Mouse (Mus musculus) brown adipose tissue, adult 24 weeks (tissue): ENCODE results near the gene Eif4g3. TPM values are rescaled to one million over a fixed set of nuclear protein-coding genes. Genes with fewer than 3 reads are reported as not detected.

Experiments
- H3K27ac ChIP-seq: fragments of 200-500 bp; replicated peaks from 2 replicates; pipeline ENCODE4 v1.5.1; 2012; ENCODE audit warnings: low read depth, mild to moderate bottlenecking, low read length
- H3K4me1 ChIP-seq: fragments of 200-500 bp; 2 replicates; pipeline ENCODE4 v1.6.1; 2012; ENCODE audit warnings: low read length, mixed read lengths; ENCODE audit not compliant: control insufficient read depth, insufficient read depth, insufficient read length
- H3K4me3 ChIP-seq: fragments of 200-500 bp; 2 replicates; pipeline ENCODE4 v1.5.1; 2012; ENCODE audit warnings: low read depth, mild to moderate bottlenecking, low read length, moderate library complexity; ENCODE audit not compliant: insufficient read depth
- polyA plus RNA-seq: library from polyadenylated mRNA; stranded (reverse); fragments of >200 nt; gene quantifications from 2 replicates; pipeline ENCODE4 v1.2.4, GENCODE M21; 2012; ENCODE audit not compliant: missing spikeins, insufficient read depth, insufficient read length

Eif4g3 gene
- 15.1 and 18.6 TPM in 2 replicates for polyA plus RNA-seq

DNA sequence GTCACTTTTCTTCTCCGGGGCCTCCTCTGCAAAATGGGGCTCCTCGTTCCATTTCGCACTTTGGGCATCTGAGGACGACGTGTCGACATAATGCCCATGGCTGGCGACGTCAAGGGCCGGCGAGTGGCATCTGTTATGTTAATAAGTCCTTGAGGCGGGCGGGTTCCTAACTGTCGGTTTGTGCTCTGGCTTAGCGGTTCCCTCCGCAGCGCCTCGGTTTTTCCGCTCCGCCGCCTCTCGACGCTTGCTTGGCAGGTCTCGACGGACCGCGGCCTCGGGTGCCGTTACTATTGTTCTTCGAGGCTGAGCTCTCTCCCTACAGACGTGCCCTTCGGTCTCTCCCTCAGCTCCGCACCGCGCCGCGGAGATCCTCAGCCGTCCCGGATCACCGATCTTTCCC lies at the start of gene Eif4g3:
TSS of gene Eif4g3 (plus strand) at position 133 of the 400 bp plus-strand sequence.
- H3K4me3 ChIP-seq = peak within 1 kb of the TSS; percentile 78
- H3K4me1 ChIP-seq = no peaks in the 10 kb centered on the region
- peak within 1 kb of the TSS; percentile 65 for H3K27ac ChIP-seq

DNA sequence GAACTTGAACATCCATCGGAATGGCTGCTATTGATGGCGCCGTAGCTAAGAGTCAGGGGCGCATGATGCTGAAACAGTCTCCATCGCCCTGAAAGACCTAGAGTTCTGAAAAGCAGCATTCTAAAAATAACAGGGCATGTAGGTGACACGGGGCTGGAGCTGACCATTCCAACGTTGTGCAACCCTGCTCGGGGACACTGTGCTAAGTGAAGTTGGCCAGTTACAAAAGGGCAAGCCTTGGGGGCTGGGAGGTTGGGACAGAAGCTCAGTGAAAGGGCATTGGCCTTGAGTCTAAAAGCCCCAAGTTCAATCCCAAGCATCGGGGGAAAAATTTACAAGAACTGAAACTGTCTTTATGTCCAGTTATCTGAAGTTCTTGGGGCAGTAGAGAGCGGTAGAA lies 49.3 kb upstream of the Eif4g3 start:
- peaks cover 9% of the 10 kb centered on the region; the same call in 1 of the 2 replicates for H3K4me1 ChIP-seq
- H3K27ac ChIP-seq = peak overlapping the region; percentile 86
- H3K4me3 ChIP-seq = no peak overlapping the region

DNA sequence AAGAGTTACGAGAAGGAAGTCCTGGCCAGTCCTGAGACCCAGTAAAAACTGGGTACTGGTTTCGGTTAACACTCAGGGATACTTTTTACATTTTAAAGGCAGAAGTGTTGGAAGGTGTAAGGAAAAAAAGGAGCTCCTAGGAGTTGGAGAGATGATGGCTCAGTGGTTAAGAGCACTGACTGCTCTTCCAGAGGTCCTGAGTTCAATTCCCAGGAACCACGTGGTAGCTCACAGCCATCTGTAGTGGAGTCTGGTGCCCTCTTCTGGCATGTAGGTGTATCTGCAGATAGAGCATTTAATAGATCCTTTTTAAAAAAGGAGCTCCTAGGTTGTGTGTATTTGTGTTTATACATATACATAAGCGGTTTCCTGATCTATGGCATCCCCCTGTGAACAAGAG lies 47.4 kb upstream of the Eif4g3 start:
- H3K27ac ChIP-seq = no peak overlapping the region
- peaks cover 9% of the 10 kb centered on the region; the same call in 1 of the 2 replicates for H3K4me1 ChIP-seq
- no peak overlapping the region for H3K4me3 ChIP-seq

DNA sequence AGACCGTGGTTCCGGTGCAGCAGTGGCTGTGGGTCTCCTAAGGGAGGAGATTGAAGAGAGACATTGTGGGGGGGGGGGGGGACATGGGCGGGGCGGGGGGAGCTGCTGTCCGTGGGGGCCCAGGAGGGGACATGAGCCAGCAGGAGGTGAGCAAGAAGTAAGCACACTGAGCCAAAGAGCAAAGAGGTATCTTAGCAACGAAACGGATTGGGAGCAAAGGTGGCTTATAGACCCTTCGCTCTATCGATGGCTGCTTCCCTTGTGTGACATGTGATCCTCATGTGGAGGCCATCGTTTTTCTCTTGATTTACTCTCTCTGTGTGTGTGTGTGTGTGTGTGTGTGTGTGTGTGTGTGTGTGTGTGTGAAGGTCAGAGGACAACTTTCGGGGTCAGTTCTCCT lies 46.4 kb upstream of the Eif4g3 start:
- no peak overlapping the region for H3K27ac ChIP-seq
- no peak overlapping the region for H3K4me3 ChIP-seq
- peaks cover 7% of the 10 kb centered on the region; the same call in 1 of the 2 replicates for H3K4me1 ChIP-seq

DNA sequence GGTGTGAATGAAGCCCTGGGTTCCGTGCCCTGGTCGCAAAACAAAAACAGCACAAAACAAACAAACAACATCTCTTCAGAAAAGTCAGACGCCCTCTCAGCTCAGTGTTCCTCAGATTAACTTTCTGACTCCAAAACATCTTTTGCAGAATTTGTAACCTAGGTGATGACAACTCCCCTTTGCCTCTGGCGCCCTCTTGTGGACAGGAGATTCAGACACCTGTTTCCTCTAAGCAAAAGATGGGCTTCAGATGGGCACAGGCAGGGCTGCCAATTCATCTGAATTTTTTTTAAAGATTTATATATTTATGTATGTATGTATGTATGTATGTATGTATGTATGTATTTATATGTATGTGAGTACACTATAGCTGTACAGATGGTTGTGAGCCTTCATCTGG lies 40.0 kb upstream of the Eif4g3 start:
- no peaks in the 10 kb centered on the region for H3K4me1 ChIP-seq
- no peak overlapping the region for H3K27ac ChIP-seq
- no peak overlapping the region for H3K4me3 ChIP-seq

DNA sequence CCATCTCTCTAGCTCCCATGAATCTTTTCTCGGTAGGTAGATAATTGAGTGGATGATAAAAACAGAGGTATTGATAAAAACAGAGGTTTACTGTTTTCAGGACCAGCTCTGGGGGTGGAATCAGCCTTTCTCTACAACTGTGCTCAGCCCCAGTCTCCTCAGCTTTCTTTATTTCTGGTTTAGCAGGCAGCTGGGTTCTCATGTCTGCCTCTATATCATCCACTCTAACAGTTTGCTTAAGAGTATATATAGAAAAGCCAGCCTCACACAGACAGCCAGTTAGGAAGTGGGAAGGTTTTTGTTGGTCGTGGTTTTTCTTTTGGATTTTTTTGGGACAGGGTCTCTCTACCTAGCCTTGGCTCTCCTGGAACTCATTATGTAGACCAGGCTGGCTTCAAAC lies 38.6 kb upstream of the Eif4g3 start:
- Histone ChIP-seq H3K4me3 (no peak overlapping the region), H3K27ac (no peak overlapping the region), H3K4me1 (no peaks in the 10 kb centered on the region)

DNA sequence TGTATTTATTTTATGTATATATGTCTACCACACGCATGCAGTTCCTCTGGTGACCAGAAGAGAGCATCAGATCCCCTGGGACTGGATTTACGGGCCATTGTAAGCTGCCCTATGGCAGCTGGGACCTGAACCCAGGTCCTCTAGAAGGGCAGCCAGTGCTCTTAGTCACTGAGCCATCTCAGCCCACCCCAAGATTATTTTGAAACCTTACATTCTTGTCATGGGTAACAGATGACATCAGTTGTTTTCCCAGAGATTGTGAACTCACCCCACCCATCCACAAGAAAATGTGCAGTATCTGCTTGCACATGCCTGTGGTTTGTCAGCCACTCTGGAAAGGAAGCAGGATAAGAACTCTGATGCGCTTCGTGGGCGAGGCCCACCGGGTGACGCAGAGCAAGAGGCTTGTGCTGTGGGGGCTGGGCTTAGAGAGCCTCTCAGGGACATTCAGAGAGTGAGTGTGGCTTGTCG lies 37.9 kb upstream of the Eif4g3 start:
- Histone ChIP-seq H3K4me3 (no peak overlapping the region), H3K4me1 (no peaks in the 10 kb centered on the region), H3K27ac (no peak overlapping the region)

DNA sequence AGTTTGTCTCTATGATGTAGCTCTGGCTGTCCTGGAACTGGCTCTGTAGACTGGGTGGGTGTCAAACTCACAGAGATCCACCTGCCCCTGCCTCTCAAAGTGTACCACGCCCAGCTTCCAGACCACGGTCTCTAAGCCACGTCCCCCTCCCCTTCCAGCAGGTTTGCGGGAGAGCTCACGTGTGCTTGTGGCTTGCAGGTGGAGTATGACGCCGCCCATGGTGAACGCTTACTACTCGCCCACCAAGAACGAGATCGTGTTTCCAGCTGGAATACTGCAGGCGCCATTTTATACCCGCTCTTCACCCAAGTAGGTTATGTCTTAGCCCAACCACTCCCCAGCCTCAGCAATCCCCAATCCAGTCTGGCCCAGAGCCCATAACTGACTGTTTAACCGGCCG lies 36.6 kb upstream of the Eif4g3 start:
- Histone ChIP-seq H3K27ac (no peak overlapping the region), H3K4me3 (no peak overlapping the region), H3K4me1 (no peaks in the 10 kb centered on the region)

DNA sequence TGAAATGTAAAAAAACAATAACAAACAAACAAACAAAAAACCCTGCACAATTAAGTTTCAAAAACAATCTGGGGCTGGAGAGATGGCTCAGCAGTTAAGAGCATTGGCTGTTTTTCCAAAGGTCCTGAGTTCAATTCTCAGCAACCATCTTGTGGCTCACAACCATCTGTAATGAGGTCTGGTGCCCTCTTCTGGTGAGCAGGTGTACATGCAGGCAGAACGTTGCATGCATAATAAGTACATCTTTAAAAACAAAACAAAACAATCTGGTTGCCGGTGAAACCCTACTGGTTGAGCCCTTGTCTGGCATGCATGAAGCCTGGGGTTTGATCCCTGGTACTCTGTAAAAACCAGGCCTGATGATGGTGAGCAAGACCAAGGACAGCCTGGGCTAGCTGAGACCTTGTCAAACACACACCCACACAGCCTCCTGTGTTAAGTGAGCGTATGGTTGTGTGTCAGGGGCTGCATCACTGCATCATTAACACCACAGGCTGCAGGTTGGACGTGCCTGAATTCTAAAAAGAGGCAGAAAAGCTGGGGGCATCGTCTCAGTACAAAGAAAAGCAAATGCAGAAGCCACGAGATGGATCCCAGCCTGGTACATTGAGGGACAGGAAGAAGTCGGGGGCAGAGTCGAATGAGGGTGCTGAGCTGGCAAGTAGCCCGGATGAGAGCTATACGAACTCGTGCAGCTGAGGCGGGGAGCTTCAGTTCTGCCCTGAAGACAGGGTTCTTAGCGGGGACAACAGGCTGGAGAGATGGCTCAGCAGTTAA lies 32.7 kb upstream of the Eif4g3 start:
- no peaks in the 10 kb centered on the region for H3K4me1 ChIP-seq
- H3K4me3 ChIP-seq = no peak overlapping the region
- H3K27ac ChIP-seq = no peak overlapping the region

DNA sequence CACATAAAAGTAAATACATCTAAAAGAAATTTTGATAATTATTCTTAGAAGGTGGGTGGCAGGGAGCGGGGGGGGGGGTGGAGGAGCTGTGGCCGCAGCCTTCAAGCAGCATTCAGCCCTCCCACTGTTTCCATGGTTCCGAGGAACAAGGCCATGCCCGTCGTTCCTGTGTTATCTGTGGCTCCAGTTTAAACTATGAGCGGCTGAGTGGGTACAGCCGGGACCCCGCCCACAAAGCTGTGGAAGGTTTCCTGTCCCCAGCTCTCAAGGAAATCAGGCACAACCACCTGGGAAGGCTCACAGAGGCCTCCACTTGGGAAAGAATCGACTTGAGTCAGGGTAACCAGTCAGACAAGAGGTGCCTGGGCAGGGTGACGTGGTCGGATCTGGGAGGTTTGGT lies 32.1 kb upstream of the Eif4g3 start:
- H3K4me3 ChIP-seq = no peak overlapping the region
- no peak overlapping the region for H3K27ac ChIP-seq
- no peaks in the 10 kb centered on the region for H3K4me1 ChIP-seq

DNA sequence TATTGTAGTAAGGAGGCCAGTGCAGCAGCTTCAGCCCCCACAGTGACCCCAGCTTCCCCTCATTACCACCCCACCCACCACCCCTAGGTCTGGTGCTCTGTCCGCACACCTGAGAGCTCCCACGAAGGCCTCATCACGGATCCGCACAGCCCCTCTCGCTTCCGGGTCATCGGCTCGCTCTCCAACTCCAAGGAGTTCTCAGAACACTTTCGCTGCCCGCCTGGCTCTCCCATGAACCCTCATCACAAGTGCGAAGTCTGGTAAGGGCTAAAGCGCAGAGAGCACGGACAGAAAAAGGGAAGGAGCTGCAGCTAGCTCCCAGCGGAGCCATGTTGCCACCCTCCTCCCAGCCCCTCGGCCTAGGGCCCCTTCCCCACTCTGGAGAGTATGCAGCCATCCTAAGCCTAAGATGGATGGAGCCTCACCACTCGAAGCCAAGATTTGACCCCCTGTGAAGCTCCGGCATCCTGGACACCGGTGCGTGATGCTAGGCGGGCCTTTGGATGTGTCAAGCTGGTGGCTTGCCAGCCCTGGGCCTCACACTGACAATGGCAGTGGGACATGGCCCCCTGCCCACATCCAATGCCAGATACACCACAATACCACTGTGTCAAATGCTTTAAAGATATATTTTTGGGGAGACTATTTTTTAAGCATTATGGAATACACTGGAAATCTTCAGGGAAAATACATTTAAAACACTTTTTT lies 30.0 kb upstream of the Eif4g3 start:
- Histone ChIP-seq H3K4me1 (no peaks in the 10 kb centered on the region), H3K27ac (no peak overlapping the region), H3K4me3 (no peak overlapping the region)

DNA sequence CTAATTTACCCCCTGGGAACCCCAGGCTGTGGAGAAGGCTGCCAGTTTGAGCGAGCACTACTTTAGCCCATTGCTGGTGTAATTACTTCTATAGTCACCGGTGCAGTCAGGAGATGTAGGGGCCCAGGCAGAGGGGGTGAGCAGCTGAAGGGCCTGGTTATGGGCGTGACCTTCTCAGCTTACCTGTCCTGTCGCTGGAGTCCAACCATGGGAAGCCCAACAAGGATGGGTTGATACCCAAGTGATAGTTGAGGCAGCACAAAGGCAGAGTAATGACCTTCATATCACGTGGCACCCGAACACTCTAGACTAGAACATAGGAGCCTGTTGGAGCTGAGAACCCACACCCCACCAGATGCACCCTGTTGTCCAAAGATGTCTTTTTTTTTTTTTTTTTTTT lies 29.4 kb upstream of the Eif4g3 start:
- no peak overlapping the region for H3K27ac ChIP-seq
- H3K4me3 ChIP-seq = no peak overlapping the region
- no peaks in the 10 kb centered on the region for H3K4me1 ChIP-seq

DNA sequence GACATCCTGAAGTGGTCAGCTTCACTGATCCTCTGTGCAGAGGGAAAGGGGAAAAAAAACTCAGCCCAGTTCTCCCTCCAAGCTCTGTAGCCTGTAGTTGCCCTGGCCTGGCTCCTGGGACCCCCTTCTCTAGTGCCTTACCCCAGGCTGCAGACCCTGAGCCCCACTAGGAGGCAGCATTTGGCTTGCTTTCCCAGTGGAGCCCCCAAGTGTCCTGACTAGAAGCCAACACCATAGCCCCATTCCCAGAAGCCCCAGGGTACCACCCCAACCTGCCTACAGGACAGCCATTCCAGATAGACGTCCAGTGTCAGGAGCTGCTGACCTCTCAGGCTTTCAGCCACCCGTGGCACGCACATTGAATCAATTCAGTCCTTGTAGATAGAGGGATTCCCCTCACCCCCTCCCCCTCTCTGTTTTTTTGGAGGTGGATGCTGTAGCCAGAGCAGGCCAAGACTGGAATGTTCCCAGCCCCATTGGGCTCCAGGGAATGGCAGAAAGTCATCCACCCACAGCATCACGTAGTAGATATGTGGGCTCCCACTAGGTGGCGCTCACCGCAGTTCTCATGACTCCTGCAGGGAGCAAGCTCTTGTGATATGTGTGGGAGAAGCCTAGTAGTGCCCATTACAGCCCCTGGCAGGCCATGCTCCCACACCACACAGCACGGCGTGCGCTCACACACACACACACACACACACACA lies 28.8 kb upstream of the Eif4g3 start:
- no peaks in the 10 kb centered on the region for H3K4me1 ChIP-seq
- no peak overlapping the region for H3K4me3 ChIP-seq
- no peak overlapping the region for H3K27ac ChIP-seq

DNA sequence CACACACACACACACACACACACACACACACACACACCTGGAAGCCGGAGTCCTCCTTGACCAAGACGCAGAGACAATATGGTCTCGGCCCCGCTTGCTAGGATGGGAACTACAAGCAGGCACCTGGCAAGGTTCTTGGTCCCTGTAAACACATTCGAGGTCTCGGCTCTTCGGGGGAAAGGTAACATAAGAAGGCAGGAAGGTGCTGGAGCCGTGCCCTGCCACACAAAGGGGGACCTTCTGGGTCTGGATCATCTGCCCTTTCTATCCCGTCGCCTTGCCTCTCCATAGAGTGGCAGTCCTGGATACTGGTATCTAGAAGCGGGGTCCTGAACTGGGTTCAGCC lies 28.3 kb upstream of the Eif4g3 start:
- Histone ChIP-seq H3K4me3 (no peak overlapping the region), H3K4me1 (no peaks in the 10 kb centered on the region), H3K27ac (no peak overlapping the region)

DNA sequence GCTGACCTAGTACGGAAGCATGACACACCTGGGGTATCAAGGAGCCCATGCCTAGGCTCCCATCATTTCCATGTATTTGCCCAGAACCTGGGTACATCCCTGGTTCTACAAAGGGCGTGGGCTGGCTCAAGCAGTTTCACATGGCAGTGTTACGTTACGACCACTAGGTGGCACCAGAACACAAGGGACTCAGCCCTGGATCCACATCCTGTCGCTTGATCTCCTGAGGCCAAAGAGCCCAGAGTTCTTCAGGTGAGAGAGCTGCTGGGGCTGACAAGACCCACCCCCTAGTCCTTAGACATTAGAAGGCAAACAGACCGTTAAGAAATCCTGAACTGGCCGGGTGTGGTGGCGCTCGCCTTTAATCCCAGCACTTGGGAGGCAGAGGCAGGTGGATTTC lies 24.6 kb upstream of the Eif4g3 start:
- Histone ChIP-seq H3K4me1 (no peaks in the 10 kb centered on the region), H3K4me3 (no peak overlapping the region), H3K27ac (no peak overlapping the region)
